Mouse (Mus musculus) C2C12 (cell line): ENCODE measurements around the gene Gabrb3. TPM values are rescaled to one million over a fixed set of nuclear protein-coding genes. Genes with fewer than 3 reads are reported as not detected.

Experiments used
- H3K27me3 ChIP-seq: one replicate; pipeline ENCODE4 v1.6.1; 2011; ENCODE audit not compliant: control insufficient read depth, insufficient read depth, insufficient read length
- H3K36me3 ChIP-seq: one replicate; pipeline ENCODE4 v1.6.1; 2011; ENCODE audit not compliant: control insufficient read depth, insufficient read depth
- H3K4me3 ChIP-seq: one replicate; pipeline ENCODE4 v1.5.1; 2011; ENCODE audit warnings: mild to moderate bottlenecking, control low read depth; ENCODE audit not compliant: poor library complexity, insufficient read depth, severe bottlenecking
- H3K79me2 ChIP-seq: one replicate; pipeline ENCODE4 v1.6.1; 2011; ENCODE audit not compliant: control insufficient read depth, insufficient read depth
- H3K79me3 ChIP-seq: one replicate; pipeline ENCODE4 v1.6.1; 2011; ENCODE audit warnings: low read depth, control low read depth
- H3ac ChIP-seq: one replicate; pipeline ENCODE3; 2011; ENCODE audit warnings: low read depth; ENCODE audit not compliant: control insufficient read depth, insufficient read length
- CEBPB ChIP-seq: IDR thresholded peaks from one replicate; pipeline ENCODE4 v1.6.1; 2011; ENCODE audit warnings: low read depth, mild to moderate bottlenecking, control low read depth, moderate library complexity
- CTCF ChIP-seq: IDR thresholded peaks from one replicate; pipeline ENCODE4 v1.5.1; 2011; ENCODE audit not compliant: control insufficient read depth, insufficient read depth, insufficient read length
- FOSL1 ChIP-seq: IDR thresholded peaks from one replicate; pipeline ENCODE4 v1.8.0; 2011; ENCODE audit warnings: mild to moderate bottlenecking, low read length; ENCODE audit not compliant: poor library complexity, insufficient read depth, severe bottlenecking
- MAX ChIP-seq: IDR thresholded peaks from one replicate; pipeline ENCODE4 v1.6.1; 2011; ENCODE audit warnings: mild to moderate bottlenecking, control low read depth
- MYOD1 ChIP-seq: IDR thresholded peaks from one replicate; pipeline ENCODE4 v1.6.1; 2011; ENCODE audit warnings: low read depth; ENCODE audit not compliant: control insufficient read depth, insufficient read length
- MYOG ChIP-seq: IDR thresholded peaks from one replicate; pipeline ENCODE4 v1.6.1; 2011; ENCODE audit not compliant: control insufficient read depth, insufficient read length; ENCODE audit errors: extremely low read depth
- USF1 ChIP-seq: IDR thresholded peaks from one replicate; pipeline ENCODE4 v1.6.1; 2011; ENCODE audit warnings: low read depth, mild to moderate bottlenecking, control low read depth, moderate library complexity
- polyA plus RNA-seq: library from polyadenylated mRNA; unstranded; fragments of >200 nt; fragmentation: generic; extraction: Trizol; gene quantifications from one replicate; pipeline ENCODE4 v1.2.1, GENCODE M21; 2012; ENCODE audit warnings: missing spikeins

Gene Gabrb3
- polyA plus RNA-seq, 1 experiment: not detected

GRCm38 (mm10) chr7:57635026-57635425 is 215.5 kb downstream of the Gabrb3 start:
- H3K79me3 ChIP-seq: no peaks in the 10 kb centered on the region
- no peaks in the 10 kb centered on the region for H3K27me3 ChIP-seq
- H3K36me3 ChIP-seq: no peaks in the 10 kb centered on the region
- H3ac ChIP-seq: no peak overlapping the region
- H3K79me2 ChIP-seq: no peaks in the 10 kb centered on the region
- no peak overlapping the region for H3K4me3 ChIP-seq
- no peak for TF ChIP-seq MYOD1

DNA sequence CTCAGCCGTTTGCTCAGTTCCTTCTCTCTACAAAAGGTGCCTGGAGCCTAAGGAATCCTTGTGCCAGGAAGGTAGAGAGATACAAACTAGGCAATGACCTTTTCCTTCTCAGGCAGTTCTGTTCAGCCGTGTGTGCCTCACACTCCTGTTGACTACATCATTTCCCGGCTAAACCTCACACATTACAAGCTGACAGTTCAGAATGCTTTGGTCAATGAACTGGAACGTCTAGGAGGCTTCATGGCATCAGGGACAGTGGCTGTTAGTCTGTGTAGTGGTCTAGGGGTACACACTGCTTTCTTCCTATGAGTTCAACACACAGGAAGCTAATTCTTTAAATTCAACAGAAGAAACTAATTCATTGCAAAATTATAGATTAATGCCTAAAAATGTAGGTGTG is 216.2 kb downstream of the Gabrb3 start:
- Histone ChIP-seq H3K27me3 (no peaks in the 10 kb centered on the region), H3K36me3 (no peaks in the 10 kb centered on the region), H3ac (no peak overlapping the region), H3K4me3 (no peak overlapping the region), H3K79me2 (no peaks in the 10 kb centered on the region), H3K79me3 (no peaks in the 10 kb centered on the region)
- no peak for TF ChIP-seq USF1
- no peak for TF ChIP-seq MYOG
- TF ChIP-seq CTCF: no peak
- no peak for TF ChIP-seq MYOD1
- TF ChIP-seq CEBPB: no peak
- TF ChIP-seq FOSL1: no peak
- TF ChIP-seq MAX: no peak

DNA sequence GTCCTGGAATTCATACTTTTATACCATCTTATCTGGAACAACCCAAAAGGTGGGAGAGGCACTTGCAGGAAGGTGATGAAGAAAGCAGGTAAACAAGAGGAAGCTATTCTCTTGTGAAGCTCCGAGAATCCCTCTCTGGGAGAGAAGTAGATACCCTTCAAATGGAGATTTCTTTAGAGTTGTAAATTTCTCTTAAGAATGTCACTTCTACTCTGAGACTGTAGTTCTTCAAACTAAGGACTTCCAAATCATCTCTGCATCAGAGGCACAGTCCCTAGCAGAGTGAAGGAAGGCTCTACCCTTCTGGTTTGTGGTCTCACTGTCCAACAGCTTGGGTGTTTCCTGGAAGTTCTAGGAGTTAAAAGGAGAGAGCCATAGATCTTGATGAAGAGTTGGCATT is 221.3 kb downstream of the Gabrb3 start:
- Histone ChIP-seq H3K79me3 (no peaks in the 10 kb centered on the region), H3K4me3 (no peak overlapping the region), H3K79me2 (no peaks in the 10 kb centered on the region), H3K36me3 (no peaks in the 10 kb centered on the region), H3K27me3 (no peaks in the 10 kb centered on the region), H3ac (no peak overlapping the region)
- TF ChIP-seq CEBPB (no peak), MYOG (no peak)

DNA sequence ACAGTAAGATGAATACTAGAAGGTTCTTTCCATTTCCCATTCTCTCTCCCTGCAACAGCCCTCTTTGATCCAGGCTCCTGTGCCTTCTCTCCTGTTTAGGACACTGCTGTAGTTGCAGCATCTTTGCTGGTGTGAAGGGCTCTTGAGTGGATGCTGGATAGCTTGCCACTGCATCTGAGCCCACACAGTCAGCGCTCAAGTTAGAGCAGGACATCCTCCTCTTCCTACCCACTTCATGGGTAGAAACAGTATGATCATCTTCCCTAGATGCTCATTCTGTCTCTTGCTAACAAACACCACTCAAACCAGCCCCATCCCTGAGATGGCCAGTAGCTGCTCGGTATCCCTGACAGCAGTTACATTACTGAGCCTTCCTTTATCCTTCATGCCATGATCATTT is 227.9 kb downstream of the Gabrb3 start:
- Histone ChIP-seq H3K79me2 (no peaks in the 10 kb centered on the region), H3K27me3 (no peaks in the 10 kb centered on the region), H3K4me3 (no peak overlapping the region), H3K79me3 (no peaks in the 10 kb centered on the region), H3K36me3 (no peaks in the 10 kb centered on the region), H3ac (no peak overlapping the region)
- TF ChIP-seq CEBPB: no peak
- TF ChIP-seq FOSL1: no peak
- TF ChIP-seq MYOD1: no peak
- no peak for TF ChIP-seq CTCF
- TF ChIP-seq USF1: no peak
- no peak for TF ChIP-seq MYOG
- TF ChIP-seq MAX: no peak

DNA sequence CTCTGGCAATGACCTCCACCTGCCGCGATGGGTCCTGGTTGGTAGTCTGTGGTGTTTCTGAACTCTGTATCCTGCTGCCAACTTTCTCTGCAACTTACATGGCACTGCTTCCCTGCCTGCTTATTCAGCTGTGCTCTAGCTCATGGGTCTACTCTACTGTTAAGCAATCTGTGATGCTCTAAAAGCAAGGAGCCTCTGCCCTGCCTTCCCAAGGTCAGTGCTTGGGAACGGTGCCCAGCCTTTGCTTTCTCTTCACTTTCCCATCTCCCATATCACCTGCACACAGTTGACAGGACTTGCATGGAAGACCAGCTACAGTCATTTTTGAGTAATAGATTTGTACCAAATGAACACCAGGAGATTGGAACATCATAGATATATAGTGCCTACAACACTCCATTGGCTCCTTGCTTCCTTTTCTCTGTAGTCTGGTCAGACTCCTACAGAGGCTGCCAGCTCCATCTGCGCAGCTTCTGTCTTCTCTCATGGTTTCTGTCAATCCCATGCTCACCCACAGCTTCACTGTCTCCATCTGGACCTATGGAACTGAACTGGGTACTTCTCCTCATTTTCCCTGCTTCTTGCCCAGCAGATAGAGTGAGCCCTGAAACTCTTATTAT is 228.8 kb downstream of the Gabrb3 start:
- Histone ChIP-seq H3K27me3 (no peaks in the 10 kb centered on the region), H3K79me3 (no peaks in the 10 kb centered on the region), H3ac (no peak overlapping the region), H3K79me2 (no peaks in the 10 kb centered on the region), H3K36me3 (no peaks in the 10 kb centered on the region), H3K4me3 (no peak overlapping the region)
- TF ChIP-seq CEBPB (no peak), MYOG (no peak), MYOD1 (no peak), USF1 (no peak), CTCF (no peak), FOSL1 (no peak), MAX (no peak)

- Histone ChIP-seq H3K27me3 (no peaks in the 10 kb centered on the region), H3K79me3 (no peaks in the 10 kb centered on the region)
- TF ChIP-seq FOSL1 (no peak), MYOG (no peak), CTCF (no peak), MYOD1 (no peak), CEBPB (no peak), MAX (no peak), USF1 (no peak)
Observed at GRCm38 (mm10) chr7:57677352-57677751, 257.9 kb downstream of the Gabrb3 start.

More at GRCm38 (mm10) chr7:57677352-57677751, 257.9 kb downstream of the Gabrb3 start:
- Histone ChIP-seq H3K36me3 (no peaks in the 10 kb centered on the region), H3ac (no peak overlapping the region), H3K4me3 (no peak overlapping the region), H3K79me2 (no peaks in the 10 kb centered on the region)
